Mouse (Mus musculus): ENCODE results near the gene Eif2b3.

DNA sequence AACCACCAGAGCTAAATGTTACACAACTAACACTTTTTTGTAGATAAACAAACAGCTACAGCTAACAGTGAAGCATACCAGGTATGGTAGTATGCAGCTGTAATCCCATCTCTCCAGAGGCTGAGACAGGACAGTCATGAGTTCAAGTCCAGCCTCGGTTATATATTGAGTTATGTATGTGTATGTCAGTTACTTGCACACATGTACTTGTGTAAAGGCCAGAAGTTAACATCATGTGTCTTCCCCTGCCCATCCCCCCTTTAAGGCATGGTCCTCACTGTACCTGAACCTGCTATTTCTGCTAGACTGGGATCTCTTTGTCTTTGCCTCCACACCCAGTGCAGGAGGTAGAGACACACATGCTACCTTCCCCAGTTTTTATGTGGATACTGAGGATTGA lies 30.3 kb downstream of the Eif2b3 start:
- TF ChIP-seq CTCF (IDR thresholded peaks at IDR 0.05; ENCODE audit: low read depth, low read length) (no peak), POLR2A (IDR thresholded peaks at IDR 0.05; ENCODE audit: extremely low read depth, insufficient read depth, low read length) (no peak)
